Mouse (Mus musculus) heart, adult 11 months (tissue): Measurements from ENCODE around the gene Gpr171.
A peak's percentile ranks its signal among the peaks of the same experiment; 100 is the strongest.
"Not testable (repeated sequence)": the region's sequence is repeated elsewhere in the genome, so short reads cannot be mapped to it uniquely, and the experiment has no call there.

Source experiments
- DNase-seq: peaks from one replicate; pipeline ENCODE4 v3.0.0; 2022

Gene Gpr171

DNA sequence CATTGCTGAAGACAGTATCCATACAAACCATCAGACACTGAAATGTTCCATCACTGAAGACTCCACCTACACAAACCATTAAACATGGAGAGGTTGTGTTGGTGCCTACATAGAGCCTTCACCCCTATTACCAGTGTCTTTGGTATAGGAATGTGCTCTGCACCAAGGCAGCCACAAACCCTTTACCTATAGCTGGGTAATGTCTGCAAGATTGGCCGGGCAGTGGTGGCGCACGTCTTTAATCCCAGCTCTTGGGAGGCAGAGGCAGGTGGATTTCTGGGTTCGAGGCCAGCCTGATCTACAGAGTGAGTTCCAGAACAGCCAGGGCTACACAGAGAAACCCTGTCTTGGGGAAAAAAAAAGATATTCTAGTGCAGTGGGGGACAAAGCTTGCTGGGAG, 11.7 kb upstream of the Gpr171 start:
- peak; percentile 74 for DNase-seq

DNA sequence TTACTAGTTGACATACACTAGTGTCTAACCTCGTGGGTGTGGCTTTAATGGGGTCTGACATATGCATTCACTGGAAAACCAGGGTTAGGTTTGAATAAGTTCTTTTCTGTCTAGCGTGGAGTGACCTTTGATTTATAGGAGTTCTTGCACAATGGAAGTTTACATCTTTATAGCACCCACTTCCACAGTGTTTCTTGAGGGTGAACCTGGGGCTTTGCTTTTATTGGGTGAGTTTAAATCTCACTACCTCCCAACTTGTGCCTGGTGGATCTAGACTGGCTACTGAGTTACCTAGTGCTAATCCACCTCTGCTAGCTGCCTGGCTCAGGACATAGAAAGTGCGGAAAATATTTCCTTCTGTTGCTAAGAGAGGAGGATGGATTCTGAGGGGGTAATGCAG, 10.3 kb upstream of the Gpr171 start:
- DNase-seq, result peak; percentile 64

DNA sequence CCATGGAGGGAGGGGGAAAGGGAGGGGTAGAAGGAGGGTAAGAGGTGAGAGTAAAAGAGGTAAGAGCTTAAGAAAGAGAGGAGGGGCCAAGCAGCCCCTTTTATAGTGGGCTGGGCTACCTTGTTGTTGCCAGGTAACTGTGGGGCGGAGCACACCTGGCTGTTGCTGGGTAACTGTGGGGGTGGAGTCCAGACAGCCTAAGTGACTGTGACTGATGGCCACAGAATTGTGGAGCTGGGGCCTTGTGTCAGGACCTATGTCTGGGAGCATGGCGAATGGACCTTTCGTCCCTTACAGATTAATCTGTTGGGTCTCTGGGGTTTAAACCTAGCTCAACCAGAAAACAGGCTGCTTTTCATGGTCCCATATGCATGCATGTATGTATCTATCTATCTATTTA, 8.2 kb upstream of the Gpr171 start:
- DNase-seq, result peak; percentile 73

DNA sequence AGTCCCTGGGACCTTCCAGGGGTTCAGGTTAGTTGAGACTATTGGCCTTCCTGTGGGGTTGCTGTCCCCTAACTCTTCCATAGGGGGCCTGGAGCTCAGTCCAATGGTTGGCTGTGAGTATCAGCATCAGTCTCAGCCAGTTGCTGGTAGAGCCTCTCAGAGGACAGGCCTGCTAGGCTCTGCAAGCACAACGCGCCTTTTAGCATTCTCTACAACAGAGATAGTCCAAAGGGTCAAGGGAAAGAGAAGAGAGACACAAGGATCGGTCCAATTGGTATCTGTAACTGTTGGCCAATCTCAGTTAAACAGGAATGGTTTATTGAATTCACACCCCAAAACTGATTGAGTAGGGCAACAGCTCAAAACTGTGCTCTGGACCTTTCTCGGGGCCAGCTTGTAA, 5.8 kb upstream of the Gpr171 start:
- DNase-seq, result peak; percentile 59

DNA sequence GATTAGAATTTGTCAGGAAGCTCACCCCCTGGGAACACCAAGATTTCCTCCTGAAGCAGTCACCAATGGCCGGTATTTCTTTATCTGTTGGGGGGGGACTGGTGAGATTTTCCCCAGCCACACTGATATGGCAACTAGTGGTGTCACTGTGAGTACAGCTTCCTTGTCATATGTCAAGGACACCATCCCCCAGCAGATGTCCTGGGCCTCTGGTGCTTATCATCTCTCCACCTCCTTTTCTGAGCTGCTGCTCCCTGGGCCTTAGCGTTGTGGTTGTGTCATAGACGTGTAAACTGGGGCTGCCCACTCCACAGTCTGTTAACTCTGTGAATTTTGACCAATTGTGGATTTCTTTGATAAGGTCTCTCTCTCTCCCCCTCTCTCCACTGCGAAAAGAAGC, 2.8 kb upstream of the Gpr171 start:
- DNase-seq, result peak; percentile 52

DNA sequence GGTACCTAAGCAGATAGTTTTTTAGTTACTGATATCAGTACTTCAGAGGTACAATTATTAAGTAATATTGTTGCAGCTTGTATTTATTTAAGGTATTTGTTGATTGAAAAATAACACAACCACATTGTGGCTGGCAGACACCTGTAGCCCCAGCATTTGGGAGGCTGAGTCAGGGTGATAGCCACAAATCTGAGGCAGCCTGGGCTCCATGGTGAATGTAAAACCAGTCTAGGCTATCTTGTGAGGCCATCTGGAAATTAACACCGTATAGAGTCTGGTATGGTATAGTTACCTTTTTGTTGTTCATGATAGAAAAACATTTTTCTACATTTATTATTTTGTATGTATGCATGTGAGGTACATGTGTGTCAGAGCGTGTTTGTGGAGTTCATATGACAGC, 525 bp upstream of the Gpr171 start:
- DNase-seq, result peak; percentile 70

DNA sequence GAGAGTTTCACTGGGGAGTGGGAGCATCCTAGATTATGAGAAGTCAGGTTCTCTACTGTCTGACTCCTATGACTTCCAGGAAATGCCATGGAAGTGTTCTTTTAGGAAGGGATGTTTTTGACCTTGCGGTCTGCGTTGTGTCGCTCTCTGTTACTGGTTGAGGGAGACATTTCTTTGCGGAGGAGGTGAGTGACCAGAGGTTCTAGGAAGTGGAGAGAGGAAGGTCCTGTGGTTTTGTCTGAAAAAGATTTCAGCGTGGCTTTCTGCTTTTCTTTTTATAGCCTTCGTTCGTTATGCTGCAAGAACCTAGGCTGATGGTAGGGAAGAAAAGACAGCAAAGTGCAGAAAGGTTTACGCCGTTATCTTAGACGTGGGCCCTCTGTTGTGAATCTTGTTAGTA, 3.1 kb downstream of the Gpr171 start:
- peak; percentile 28 for DNase-seq

DNA sequence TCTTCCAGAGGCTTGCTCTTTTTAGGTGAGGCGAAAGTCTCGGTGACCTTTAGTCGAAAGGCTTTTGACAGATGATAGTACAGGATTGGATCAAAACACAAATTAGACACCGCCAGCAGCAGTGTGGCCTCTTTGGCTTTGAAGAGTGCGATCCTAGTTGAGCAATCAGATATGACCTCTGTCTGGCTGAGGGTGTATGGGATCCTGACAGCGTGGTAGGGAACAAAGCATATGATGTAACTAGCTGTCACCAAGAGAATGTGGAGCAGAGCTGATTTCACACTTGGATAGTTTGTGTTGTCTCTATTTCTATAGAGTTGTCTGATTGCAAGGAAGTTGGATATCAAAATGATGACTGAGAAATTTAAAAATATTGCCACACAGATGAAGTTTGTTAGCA, 4.2 kb downstream of the Gpr171 start:
- DNase-seq, result peak; percentile 75

DNA sequence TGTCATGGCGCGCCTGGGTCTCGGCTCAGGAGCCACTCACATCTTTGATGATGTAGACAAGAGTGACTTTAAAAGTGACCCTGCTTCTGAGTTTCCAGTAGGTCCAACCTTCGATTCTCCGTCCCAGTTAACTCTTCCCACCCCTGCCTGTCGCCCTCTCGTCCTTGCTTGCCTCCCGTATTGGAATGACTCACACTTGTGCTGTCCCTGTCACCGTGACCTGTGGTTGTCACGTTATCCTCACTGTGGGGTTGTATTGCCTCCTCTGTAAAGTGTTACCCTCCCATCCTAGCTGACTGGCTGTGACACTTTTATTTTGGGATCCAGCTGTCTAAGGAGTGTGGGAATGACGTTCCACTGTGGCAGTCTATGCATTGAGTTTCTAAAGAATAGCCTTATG, 8.9 kb downstream of the Gpr171 start:
- peak; percentile 77 for DNase-seq

DNA sequence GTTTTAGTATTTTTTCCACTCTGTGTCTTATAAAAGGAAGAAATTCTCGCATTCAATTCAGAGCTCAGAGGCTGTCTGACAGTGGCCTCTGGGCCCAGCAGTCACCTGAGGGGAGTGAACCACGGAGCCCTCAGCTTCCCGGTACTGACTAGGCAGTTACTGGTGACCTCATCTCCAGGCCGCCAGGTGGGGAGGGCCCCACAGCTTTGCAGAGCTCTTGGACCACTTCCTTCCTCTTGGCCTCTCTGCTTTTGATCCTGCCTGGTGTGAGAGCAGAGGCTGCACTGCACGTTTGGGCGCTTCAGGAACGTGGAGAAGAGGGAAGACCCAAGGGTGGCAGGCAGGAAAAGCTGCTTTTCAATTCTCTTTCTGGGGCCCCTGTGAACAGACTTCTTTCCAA, 20.7 kb downstream of the Gpr171 start:
- DNase-seq, result no peak

DNA sequence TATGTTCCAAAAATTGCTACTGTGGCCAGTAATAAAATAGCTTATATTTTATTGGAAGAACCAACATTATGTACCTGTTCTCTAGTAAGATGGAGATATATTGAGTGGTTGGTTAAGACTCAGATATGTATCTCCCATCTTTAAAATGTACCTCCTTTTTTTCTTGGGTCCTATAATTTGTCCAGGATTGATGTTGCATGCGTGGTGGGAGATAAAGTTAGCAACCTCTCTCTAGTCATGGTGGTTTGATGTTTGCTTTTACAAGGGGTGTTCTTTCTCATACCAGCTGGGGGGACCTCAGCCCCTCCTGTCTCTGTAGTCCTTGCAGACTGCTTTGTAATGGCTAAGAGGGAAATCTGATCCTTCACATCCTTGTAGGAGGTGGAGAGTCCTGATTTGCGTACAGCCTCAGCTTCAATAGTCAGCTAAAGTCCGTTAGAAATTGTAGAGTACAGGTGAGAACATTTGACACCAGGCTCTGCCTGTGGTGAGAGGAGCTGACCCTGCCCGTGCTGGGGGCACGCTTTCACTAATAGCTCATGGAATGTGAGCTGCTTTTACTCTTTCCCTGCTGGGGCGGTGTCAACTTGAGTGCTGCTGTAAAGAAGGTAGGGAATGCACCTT, 21.2 kb downstream of the Gpr171 start:
- no peak for DNase-seq

DNA sequence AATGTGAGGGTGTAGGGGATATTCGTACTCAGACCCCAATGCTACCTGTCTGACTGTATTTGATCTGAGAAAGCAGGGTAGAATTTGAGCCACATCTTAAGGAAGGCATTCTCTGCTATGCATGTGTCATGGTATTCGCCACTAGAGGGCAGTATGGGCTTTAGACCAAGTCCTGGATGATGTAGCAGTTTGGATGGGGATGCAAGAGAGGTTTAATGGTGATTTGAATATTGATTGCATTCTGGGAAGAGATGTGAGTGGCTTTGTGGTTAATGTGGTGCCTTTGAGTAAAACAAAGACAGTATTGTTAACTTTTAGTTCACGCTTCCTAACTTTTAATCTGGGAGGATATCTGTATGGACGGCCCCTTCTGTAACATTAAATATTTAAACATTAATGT, 22.3 kb downstream of the Gpr171 start:
- no peak for DNase-seq

DNA sequence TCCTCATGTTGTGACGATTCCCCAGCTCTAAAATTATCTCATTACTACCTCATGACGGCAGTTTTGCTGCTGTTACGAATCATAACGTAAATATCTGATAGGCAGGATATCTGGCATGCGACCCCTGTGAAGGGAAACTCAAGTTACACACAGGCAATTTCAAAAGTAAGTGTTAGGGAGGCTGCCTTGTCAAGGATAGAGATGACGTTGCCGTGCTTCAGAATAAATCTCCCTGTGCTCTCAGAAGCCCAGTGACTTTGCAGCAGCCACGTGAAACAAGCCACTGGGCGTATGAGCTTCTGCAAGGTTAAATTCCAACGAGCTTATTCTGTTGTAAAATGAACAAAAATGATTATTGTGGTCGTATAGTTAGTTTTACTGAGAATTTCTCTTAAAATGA, 23.0 kb downstream of the Gpr171 start:
- peak; percentile 69 for DNase-seq

DNA sequence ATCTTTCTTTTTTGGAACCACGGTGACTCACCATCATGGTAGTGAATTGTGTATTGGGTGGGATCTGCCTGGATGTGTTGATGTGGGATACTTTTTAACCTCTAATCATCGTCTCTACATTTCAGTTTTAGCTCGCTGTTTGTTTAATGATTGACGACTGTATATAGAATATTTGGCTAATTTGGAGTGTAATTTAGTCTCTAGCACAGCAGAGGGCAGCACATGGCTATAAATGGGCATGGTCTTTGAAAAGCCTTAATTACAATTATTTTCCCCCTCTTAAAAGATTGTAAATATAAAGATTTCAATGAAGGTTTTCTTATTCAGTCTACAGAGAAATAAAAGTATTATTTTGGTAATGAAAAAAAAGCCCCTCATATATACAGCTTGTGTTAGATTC, 24.3 kb downstream of the Gpr171 start:
- DNase-seq, result no peak

DNA sequence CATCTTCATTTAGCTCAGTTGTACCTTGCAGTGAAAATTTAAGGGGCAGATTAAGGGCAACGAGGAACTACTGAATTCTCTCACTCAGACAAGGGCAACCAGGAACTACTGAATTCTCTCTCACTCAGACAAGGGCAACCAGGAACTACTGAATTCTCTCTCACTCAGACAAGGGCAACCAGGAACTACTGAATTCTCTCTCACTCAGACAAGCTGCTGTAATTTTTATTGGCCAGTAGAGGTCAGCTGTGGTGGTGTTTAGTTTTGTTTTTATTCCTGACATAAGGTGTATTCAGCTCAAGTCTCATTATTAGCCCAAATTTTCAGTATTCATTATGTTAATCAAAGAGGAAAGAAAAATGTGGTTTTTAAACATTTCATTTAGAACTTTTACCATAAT, 32.5 kb downstream of the Gpr171 start:
- not testable (repeated sequence) for DNase-seq

DNA sequence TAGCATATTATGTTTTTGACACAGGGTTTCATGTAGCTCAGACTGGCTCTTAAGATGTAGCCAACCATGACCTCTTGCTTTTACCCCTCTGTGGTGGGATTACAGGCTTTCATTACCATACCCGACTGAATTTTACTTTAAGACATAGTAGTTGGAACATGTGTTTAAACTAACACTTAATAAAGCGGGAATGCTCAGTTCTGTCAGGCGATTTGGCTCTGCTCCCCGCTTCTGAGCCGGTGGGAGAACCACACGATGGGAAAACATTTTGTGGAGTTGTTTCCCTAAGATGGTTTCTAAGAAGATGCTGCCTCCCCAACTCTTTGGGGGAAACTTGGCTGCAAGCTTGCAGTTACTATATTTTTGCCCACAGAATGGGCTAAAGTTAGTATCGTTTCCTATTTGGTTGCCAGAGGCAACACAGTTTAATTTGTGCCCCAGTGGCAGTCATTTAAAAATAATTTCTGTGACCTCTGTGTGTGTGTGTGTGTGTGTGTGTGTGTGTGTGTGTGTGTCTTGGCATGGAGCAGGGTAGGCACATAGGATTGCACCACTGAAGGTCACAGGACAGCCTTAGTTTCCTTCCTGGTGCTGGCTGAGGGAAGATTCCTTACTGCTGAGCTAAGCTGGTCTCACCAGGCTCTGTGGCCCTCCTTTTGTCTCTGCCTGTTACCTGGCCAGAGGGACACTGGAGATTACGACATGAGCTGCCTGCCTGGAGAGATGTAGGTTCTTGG, 34.9 kb downstream of the Gpr171 start:
- DNase-seq, result no peak

DNA sequence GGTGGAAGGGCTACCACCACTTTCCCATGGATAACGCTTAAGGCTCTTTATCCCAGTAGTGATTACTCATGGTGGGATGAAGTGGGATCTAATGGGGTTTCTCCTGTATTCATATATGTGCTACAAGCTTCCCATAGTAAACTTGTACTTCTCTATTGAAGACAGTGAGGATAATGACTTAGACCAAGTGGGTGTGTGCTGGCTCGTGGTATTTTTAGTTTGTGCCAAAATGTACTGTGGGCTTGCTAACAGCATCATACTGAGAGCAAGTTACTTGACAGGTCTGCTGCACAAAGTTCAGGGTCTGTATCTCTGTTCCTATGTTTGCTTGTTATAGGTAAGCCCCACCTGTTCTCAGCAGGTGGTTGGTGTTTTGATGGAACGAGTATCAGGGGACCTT, 35.7 kb downstream of the Gpr171 start:
- DNase-seq, result no peak

DNA sequence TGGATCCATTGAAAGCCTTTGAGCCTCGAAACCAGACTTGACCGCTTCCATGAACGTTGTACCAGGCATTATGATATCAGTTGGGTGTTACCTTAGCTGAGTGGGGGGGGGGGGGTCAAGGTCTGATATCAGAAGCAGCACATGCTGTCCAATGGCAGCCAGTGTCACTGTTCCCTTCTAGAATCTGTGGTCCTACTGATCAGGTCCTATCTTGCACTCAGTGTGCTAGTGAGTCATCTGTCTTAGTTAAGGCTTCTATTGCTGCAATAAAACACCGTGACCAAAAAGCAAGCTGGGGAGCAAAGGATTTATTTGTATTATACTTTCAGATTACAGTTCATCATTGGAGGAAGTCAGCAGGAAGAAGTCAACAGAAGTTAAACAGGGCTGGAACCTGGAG, 38.2 kb downstream of the Gpr171 start:
- DNase-seq, result no peak

DNA sequence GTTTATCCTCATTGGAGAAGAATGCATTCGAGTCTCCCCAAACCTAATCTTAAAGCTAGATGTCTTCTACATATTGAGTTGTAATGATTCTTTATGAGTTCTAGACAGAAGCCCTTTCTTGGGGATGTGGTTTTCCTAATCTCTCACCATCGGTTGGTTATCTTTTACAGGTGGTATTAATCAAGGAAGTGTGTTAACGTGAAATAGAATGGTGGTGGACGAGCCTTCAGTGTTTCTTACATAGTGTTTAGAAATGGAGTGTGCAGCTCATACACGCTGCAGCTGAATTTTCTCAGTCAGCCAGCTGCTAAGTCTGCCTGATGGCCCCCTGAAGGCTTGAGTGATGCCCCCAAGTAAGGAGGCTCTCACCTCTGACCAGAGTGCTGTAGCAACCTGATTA, 39.5 kb downstream of the Gpr171 start:
- DNase-seq, result peak; percentile 53

DNA sequence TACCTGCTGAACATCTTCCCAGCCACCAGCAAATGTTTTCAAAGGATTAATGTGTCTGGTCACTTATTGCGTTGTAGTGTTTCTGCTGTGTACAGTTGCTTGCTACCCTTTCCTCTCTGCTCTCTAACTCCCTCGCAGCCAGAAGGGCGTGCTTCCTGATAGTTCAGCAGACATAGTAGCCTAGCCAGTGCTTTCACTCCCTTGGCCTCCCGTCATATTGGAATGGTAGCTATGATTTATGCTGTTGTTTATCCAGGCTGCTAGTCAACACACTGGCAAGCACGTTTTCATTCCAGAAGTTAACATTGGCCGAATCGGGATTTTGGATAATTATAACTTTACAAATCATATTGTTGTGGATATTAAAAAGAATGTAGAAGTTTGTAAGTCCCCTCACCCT, 41.5 kb downstream of the Gpr171 start:
- DNase-seq, result peak; percentile 61

DNA sequence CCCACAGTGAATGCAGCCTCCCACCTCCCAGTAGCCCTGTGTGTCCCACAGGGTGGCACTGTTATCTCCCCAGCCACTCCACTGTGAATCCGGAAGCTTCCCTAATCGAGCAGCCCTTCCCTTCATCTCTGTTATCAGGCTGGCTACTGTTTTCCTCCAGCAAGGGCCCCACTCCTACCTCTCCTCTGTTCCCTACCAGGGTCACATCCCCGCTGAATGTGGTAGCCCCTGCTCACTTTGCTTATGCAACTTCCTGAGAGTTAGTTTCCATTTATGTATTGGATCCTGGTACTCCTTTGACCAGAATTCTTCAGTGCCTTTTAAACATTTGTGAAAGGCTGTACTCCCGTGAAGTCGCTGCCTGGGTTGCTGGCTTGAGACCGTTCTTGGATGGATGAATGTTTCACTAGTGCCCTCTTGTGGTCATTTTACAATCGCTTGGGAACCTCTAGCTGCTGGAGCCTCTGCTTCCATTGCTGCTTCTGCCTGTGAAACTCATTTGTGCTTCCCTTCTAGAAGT, 42.5 kb downstream of the Gpr171 start:
- DNase-seq, result peak; percentile 93

DNA sequence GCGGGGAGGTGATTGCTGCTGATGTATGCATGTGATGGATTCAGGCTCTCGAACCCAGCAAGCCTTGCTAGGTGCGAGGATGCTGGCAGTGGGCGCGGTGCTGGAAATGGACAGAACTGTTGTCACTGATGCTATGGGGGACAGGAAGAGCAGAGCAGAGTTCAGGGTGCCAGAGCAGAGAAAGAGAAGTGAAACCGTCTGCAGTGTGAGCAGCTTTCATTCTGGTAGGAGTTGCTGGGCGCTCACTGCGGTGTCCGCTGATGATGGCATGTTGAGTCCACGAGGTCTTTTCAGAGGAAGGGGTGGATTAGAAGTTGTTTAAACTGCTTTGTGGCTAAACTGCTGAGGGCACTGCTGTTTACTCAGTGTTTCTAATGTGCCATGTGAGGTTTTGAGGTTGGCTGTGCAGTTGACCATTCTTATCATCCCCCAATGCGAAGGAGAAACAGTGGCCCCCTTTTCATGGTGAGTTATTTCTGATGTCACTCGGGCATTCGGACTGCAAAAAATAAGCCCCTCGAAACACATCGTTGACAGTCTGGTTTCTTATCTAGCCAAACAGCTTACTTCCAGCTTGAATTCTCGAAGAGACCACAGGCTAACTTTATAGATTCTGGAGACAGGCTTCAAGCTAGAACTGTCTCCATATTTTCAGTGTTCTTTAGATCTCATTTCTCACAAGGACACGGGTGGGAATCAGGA, 46.6 kb downstream of the Gpr171 start:
- peak; percentile 88 for DNase-seq
